Mouse (Mus musculus): ENCODE results near the gene Pecr.

DNA sequence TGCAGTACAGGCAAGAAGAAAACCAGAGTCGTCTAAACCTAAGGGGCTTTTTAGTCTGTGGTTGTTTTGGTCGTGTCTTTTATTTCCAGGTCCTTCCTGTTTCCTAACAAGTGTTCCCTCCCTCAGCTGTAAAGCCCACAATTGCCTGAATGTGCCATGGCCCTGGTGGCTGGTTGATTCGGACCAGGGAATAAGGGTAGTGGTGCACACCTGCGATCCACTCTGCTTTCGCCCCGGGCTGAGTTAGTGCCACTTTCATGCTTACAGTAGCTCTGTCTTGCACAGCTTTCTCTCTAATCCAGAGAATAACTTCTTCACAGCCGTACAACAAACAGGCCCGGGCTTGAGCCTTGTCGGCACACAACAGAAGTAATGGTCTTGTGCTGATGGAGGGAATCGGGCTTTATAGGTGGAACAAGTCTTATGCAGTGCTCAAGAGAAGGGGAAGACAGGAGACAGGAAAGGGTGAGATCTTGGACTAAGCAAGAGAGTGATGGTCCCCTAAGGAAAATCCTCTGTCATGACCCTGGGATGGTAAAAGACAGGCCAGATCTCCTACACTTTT, 46.0 kb downstream of the Pecr start:
- TF ChIP-seq POLR2A (IDR thresholded peaks at IDR 0.05; ENCODE audit: borderline replicate concordance, extremely low read depth, insufficient read depth, insufficient read length, poor library complexity, severe bottlenecking): no peak
- TF ChIP-seq CTCF (IDR thresholded peaks at IDR 0.05; ENCODE audit: borderline replicate concordance, extremely low read depth, insufficient read depth, insufficient read length): no peak

All from brain, embryonic 14.5 days (tissue).